Mouse (Mus musculus): ENCODE results near the gene Gtf3a. TPM values are rescaled to one million over a fixed set of nuclear protein-coding genes. Genes with fewer than 3 reads are reported as not detected.

The Gtf3a gene
- polyA plus RNA-seq, 2 experiments: 87.0 to 100 TPM

DNA sequence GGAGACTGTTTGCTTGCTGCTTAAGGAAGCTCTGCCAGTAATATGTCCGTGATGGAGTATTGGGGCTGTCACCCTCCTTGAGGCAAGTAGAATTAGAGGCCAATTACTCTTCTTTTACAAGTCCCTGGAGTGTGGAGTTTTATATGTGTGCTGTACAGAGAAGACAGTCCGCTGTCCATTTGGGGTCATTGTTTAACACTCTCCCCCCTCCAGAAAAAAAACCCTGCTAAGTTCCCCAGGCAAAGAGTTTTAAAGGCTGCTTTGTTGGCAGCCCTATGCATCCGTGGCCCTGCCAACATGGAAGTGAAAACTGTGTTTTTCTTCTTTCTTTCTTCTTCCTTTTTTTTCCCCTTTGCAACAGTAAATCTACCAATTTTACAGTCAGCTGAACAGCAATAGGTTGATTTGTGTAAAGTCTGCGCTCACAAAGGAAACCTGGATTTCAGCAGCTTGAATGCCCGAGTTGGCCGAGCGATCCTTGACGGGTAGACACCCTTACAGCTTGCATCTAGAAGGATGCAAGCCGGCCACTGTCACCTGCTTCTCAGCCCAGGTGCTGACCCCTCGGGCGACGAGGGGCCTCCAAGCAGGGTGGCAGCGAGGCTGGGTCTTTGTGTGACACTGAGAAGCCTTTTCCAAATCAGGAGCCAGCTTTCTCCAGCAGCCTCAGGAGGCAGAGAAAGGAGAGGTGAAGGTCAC lies 20.4 kb downstream of the Gtf3a start:
- H3K4me1 ChIP-seq (ENCODE audit: control insufficient read depth, insufficient read depth, low read length): peaks cover 3% of the 10 kb centered on the region; the same call in 1 of the 2 replicates
- no peak overlapping the region for H3K27ac ChIP-seq (replicated peaks; ENCODE audit: low read depth, low read length)
- TF ChIP-seq POLR2A (IDR thresholded peaks at IDR 0.05; ENCODE audit: borderline replicate concordance, extremely low read depth, insufficient read depth, insufficient read length): no peak
- DNase-seq (ENCODE audit: low spot score): no peak
- no peaks in the 10 kb centered on the region for H3K36me3 ChIP-seq (ENCODE audit: control insufficient read depth, insufficient read depth, low read length)
- no peak for ATAC-seq (ENCODE audit: low FRiP score, low read depth)
- no peak overlapping the region for H3K9ac ChIP-seq (ENCODE audit: low read depth, low read length, severe bottlenecking)
- no peaks in the 10 kb centered on the region for H3K27me3 ChIP-seq (ENCODE audit: control insufficient read depth, insufficient read depth, low read length)
- no peak overlapping the region for H3K4me3 ChIP-seq (replicated peaks; ENCODE audit: low read length)
- 69% methylated on average over 13 of the region's 13 CpGs for WGBS
- no peak overlapping the region for H3K4me2 ChIP-seq (replicated peaks; ENCODE audit: low read depth, low read length, severe bottlenecking)
- H3K9me3 ChIP-seq (ENCODE audit: control insufficient read depth, low read length): no peaks in the 10 kb centered on the region

DNA sequence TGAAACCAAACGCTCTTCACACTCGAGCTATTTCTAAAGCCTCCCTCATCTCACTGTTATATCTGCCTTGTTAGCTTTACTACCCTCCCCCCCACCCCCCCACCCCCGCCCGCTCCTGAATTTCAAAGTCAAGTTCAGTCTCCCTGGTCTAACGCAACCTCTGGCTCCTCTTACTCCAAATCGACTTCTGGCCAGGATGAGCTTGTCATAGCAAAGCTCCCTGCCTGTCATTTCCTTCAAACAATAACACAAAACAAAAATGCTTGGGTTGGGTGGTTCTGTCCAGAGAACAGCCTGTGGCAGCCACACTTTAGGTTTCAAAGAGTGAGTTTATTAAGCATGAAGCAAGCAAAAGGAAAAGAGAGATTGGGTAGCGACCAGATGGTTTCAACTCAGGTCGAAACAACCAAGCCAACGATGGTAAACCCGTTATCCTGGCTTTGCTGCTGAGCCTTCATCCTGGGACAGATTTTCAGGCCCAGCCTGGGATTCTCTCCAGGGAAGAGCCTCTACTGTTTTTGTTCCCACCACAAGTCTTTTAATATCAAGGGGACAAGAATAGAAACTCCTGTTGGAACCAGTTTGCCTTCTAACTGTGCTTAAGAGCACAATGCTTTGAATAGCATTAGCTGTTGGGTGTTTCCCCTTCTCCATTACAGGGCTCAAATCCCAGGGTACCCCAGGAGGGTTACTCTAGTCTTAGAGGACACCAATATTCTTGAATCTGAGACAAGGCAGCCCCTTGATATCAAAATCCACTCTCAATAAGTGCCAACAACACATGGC lies 23.5 kb downstream of the Gtf3a start:
- Histone ChIP-seq H3K27ac (replicated peaks; ENCODE audit: low read depth, low read length) (no peak overlapping the region), H3K4me1 (ENCODE audit: control insufficient read depth, insufficient read depth, low read length) (no peaks in the 10 kb centered on the region), H3K9ac (ENCODE audit: low read depth, low read length, severe bottlenecking) (no peak overlapping the region), H3K9me3 (ENCODE audit: control insufficient read depth, low read length) (no peaks in the 10 kb centered on the region), H3K36me3 (ENCODE audit: control insufficient read depth, insufficient read depth, low read length) (no peaks in the 10 kb centered on the region), H3K4me3 (replicated peaks; ENCODE audit: low read length) (no peak overlapping the region), H3K4me2 (replicated peaks; ENCODE audit: low read depth, low read length, severe bottlenecking) (no peak overlapping the region), H3K27me3 (ENCODE audit: control insufficient read depth, insufficient read depth, low read length) (no peaks in the 10 kb centered on the region)
- DNase-seq (ENCODE audit: low spot score) (no peak), ATAC-seq (ENCODE audit: low FRiP score, low read depth) (no peak)
- 61% methylated on average over 10 of the region's 10 CpGs for WGBS
- no peak for TF ChIP-seq POLR2A (IDR thresholded peaks at IDR 0.05; ENCODE audit: borderline replicate concordance, extremely low read depth, insufficient read depth, insufficient read length)

DNA sequence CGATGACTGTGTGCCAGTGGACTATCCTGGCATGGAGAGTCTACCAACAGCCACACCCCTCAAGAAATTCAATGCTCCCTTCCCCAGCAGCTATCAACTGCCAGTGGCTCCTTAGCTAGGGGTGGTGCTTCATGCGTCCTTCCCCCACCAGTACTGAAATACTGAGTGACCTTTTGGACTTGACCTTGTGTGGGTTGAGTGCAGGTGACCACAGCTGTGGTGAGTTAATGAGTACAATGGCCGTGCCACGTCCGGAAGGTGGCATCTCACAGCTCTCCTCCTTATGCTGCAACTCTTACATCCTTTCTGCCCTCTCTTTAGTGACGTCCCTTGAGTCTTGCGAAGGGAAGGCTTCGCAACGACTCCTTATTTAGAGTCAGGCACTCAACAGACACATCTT lies 24.9 kb downstream of the Gtf3a start:
- Histone ChIP-seq H3K36me3 (ENCODE audit: control insufficient read depth, insufficient read depth, low read length) (no peaks in the 10 kb centered on the region), H3K4me3 (replicated peaks; ENCODE audit: low read length) (no peak overlapping the region), H3K27ac (replicated peaks; ENCODE audit: low read depth, low read length) (no peak overlapping the region), H3K4me1 (ENCODE audit: control insufficient read depth, insufficient read depth, low read length) (no peaks in the 10 kb centered on the region), H3K4me2 (replicated peaks; ENCODE audit: low read depth, low read length, severe bottlenecking) (no peak overlapping the region), H3K27me3 (ENCODE audit: control insufficient read depth, insufficient read depth, low read length) (no peaks in the 10 kb centered on the region), H3K9me3 (ENCODE audit: control insufficient read depth, low read length) (no peaks in the 10 kb centered on the region), H3K9ac (ENCODE audit: low read depth, low read length, severe bottlenecking) (no peak overlapping the region)
- no peak for DNase-seq (ENCODE audit: low spot score)
- TF ChIP-seq POLR2A (IDR thresholded peaks at IDR 0.05; ENCODE audit: borderline replicate concordance, extremely low read depth, insufficient read depth, insufficient read length): no peak
- WGBS: 93% methylated on average over 9 of the region's 9 CpGs
- ATAC-seq (ENCODE audit: low FRiP score, low read depth): no peak

GRCm38 (mm10) chr5:146973858-146974780 lies 25.7 kb downstream of the Gtf3a start:
- H3K4me3 ChIP-seq (replicated peaks; ENCODE audit: low read length): no peak overlapping the region
- H3K36me3 ChIP-seq (ENCODE audit: control insufficient read depth, insufficient read depth, low read length): no peaks in the 10 kb centered on the region
- no peaks in the 10 kb centered on the region for H3K27me3 ChIP-seq (ENCODE audit: control insufficient read depth, insufficient read depth, low read length)
- 84% methylated on average over 25 of the region's 25 CpGs for WGBS
- no peak overlapping the region for H3K27ac ChIP-seq (replicated peaks; ENCODE audit: low read depth, low read length)
- H3K9ac ChIP-seq (ENCODE audit: low read depth, low read length, severe bottlenecking): no peak overlapping the region
- H3K4me2 ChIP-seq (replicated peaks; ENCODE audit: low read depth, low read length, severe bottlenecking): no peak overlapping the region
- no peak for ATAC-seq (ENCODE audit: low FRiP score, low read depth)
- no peaks in the 10 kb centered on the region for H3K9me3 ChIP-seq (ENCODE audit: control insufficient read depth, low read length)
- no peak for TF ChIP-seq POLR2A (IDR thresholded peaks at IDR 0.05; ENCODE audit: borderline replicate concordance, extremely low read depth, insufficient read depth, insufficient read length)
- no peak for DNase-seq (ENCODE audit: low spot score)
- no peaks in the 10 kb centered on the region for H3K4me1 ChIP-seq (ENCODE audit: control insufficient read depth, insufficient read depth, low read length)

- Histone ChIP-seq H3K27me3 (ENCODE audit: control insufficient read depth, insufficient read depth, low read length) (no peaks in the 10 kb centered on the region), H3K4me3 (replicated peaks; ENCODE audit: low read length) (no peak overlapping the region), H3K4me1 (ENCODE audit: control insufficient read depth, insufficient read depth, low read length) (no peaks in the 10 kb centered on the region), H3K27ac (replicated peaks; ENCODE audit: low read depth, low read length) (no peak overlapping the region), H3K9me3 (ENCODE audit: control insufficient read depth, low read length) (no peaks in the 10 kb centered on the region), H3K9ac (ENCODE audit: low read depth, low read length, severe bottlenecking) (no peak overlapping the region), H3K4me2 (replicated peaks; ENCODE audit: low read depth, low read length, severe bottlenecking) (no peak overlapping the region), H3K36me3 (ENCODE audit: control insufficient read depth, insufficient read depth, low read length) (no peaks in the 10 kb centered on the region)
- ATAC-seq (ENCODE audit: low FRiP score, low read depth): no peak
- no peak for DNase-seq (ENCODE audit: low spot score)
- WGBS: 42% methylated on average over 13 of the region's 13 CpGs
- no peak for TF ChIP-seq POLR2A (IDR thresholded peaks at IDR 0.05; ENCODE audit: borderline replicate concordance, extremely low read depth, insufficient read depth, insufficient read length)
These were observed 26.3 kb downstream of the Gtf3a start for GRCm38 (mm10) chr5:146974781-146975123.
